Mouse (Mus musculus) NIH3T3 (cell line): Measurements from ENCODE around the gene Ezh1.

Experiments
- DNase-seq: peaks from one replicate; pipeline ENCODE4 v3.0.0-alpha.2; 2012; ENCODE audit warnings: low read depth

Ezh1 gene

GRCm38 (mm10) chr11:101143338-101144225 lies 82.7 kb downstream of the Ezh1 start:
- no peak for DNase-seq

DNA sequence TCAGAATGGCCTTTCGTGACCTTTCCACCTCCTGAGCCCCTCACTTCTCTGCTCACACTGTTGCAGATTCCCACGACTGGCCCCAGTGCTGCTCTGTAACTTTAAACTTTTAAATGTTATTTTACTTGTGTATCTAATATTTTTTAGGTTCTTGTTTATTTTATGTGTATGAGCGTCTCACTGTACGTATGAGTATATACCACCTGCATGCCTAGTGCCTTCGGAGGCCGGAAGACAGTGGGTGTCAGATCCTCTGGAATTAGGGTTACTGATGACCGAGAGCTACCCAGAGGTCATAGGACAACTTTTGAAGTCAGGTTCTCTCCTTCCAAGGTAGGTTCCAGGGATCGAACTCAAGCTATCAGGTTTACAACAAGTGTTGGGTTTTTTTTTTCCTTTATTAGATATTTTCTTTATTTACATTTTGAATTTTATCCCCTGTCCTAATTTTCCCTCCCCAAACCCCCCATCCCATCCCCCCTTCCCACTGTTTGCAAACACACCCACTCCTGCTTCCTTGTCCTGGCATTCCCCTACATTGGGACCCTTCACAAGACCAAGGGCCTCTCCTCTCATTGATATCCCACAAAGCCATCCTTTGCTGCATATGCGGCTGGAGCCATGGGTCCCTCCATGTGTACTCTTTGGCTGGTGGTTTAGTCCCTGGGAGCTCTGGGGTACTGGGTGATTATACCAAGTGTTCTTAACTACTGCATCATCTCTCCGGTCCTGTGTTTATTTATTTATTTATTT lies 83.9 kb downstream of the Ezh1 start:
- no peak for DNase-seq
